Mouse (Mus musculus) forebrain, postnatal 0 days (tissue): ENCODE results near the gene Cab39l. TPM values are rescaled to one million over a fixed set of nuclear protein-coding genes. Genes with fewer than 3 reads are reported as not detected.
A peak's percentile ranks its signal among the peaks of the same experiment; 100 is the strongest.
"Not testable (repeated sequence)": the region's sequence is repeated elsewhere in the genome, so short reads cannot be mapped to it uniquely, and the experiment has no call there.

Source experiments
- ATAC-seq: fragments of 200-750 bp; cut with Nextera tagmentation; 2 replicates; pipeline ENCODE4 v1.8.0; 2017; ENCODE audit warnings: mild to moderate bottlenecking, moderate library complexity
- DNase-seq: peaks from one replicate; pipeline ENCODE4 v3.0.0-alpha.2; 2015
- H3K27ac ChIP-seq: fragments of 300-500 bp; sonication (generic); 2 replicates; pipeline ENCODE4 v1.5.1; 2014; ENCODE audit warnings: low read depth, mild to moderate bottlenecking, antibody characterized with exemption, low read length, moderate library complexity, mixed read lengths
- H3K27me3 ChIP-seq: fragments of 300-500 bp; sonication (generic); 2 replicates; pipeline ENCODE4 v1.6.1; 2014; ENCODE audit warnings: mild to moderate bottlenecking, low read length, mixed read lengths; ENCODE audit not compliant: insufficient read depth
- H3K36me3 ChIP-seq: fragments of 300-500 bp; sonication (generic); 2 replicates; pipeline ENCODE4 v1.6.1; 2014; ENCODE audit warnings: mild to moderate bottlenecking, moderate library complexity; ENCODE audit not compliant: insufficient read depth
- H3K4me1 ChIP-seq: fragments of 300-500 bp; sonication (generic); 2 replicates; pipeline ENCODE4 v1.6.1; 2014; ENCODE audit warnings: antibody characterized with exemption; ENCODE audit not compliant: insufficient read depth
- H3K4me2 ChIP-seq: fragments of 300-500 bp; sonication (generic); 2 replicates; pipeline ENCODE4 v1.6.1; 2014; ENCODE audit warnings: low read depth, mild to moderate bottlenecking, moderate library complexity
- H3K4me3 ChIP-seq: fragments of 300-500 bp; sonication (generic); 2 replicates; pipeline ENCODE4 v1.5.1; 2014; ENCODE audit warnings: low read depth, low read length, mixed read lengths
- H3K9ac ChIP-seq: fragments of 300-500 bp; sonication (generic); 2 replicates; pipeline ENCODE4 v1.6.1; 2014; ENCODE audit warnings: mild to moderate bottlenecking
- H3K9me3 ChIP-seq: fragments of 300-500 bp; sonication (generic); 2 replicates; pipeline ENCODE4 v1.6.1; 2016; ENCODE audit warnings: low read length
- CTCF ChIP-seq: sonication (generic); IDR thresholded peaks from 2 replicates; pipeline ENCODE4 v1.5.1; 2016; ENCODE audit warnings: antibody characterized with exemption, control low read depth, low read depth
- WGBS: fragments of 180-500 bp; shearing (Covaris S2); extraction: QIAGEN DNeasy Blood & Tissue Kit; methylation state at CpG from one replicate; pipeline ENCODE4 v1.1.7; 2014; 5-methylcytosine and 5-hydroxymethylcytosine counted together
- polyA plus RNA-seq: library from polyadenylated mRNA; unstranded; fragments of >200 nt; fragmentation: Nextera tagmentation; extraction: Ambion mirVana; gene quantifications from 2 replicates; pipeline ENCODE4 v1.2.1, GENCODE M21; 2015
- total RNA-seq: library from RNA; depleted of rRNA; stranded (reverse); fragments of >200 nt; gene quantifications from 2 replicates; pipeline ENCODE4 v1.2.3, GENCODE M21; 2014; rRNA removed

Cab39l gene
- total RNA-seq (17.4 and 18.7 TPM in 2 replicates), polyA plus RNA-seq (17.6 and 20.1 TPM in 2 replicates)

GRCm38 (mm10) chr14:59440558-59441471, at the start of gene Cab39l, which contains the start of gene Setdb2:
Gene Cab39l (plus strand): TSS chr14:59440972.
Gene Setdb2 (minus strand): TSS chr14:59440884.
- H3K9ac ChIP-seq, result peak within 1 kb of the TSS; percentile 66
- no peaks in the 10 kb centered on the region for H3K27me3 ChIP-seq
- H3K4me3 ChIP-seq, result peak within 1 kb of the TSS; percentile 88
- DNase-seq, result peak; percentile 94
- H3K4me2 ChIP-seq, result peak within 1 kb of the TSS; percentile 77
- no peaks in the 10 kb centered on the region for H3K36me3 ChIP-seq
- H3K9me3 ChIP-seq, result no peaks in the 10 kb centered on the region
- TF ChIP-seq CTCF, result peak; percentile 58
- ATAC-seq, result peak; percentile 100
- H3K4me1 ChIP-seq, result no peaks in the 10 kb centered on the region
- H3K27ac ChIP-seq, result peak within 1 kb of the TSS; percentile 54
- under 1% methylated on average over 64 of the region's 66 CpGs for WGBS

GRCm38 (mm10) chr14:59395281-59395680, 45.5 kb upstream of the Cab39l start, which contains the start of gene Phf11c:
Gene Phf11c (minus strand): TSS chr14:59395381.
- Histone ChIP-seq H3K27ac (no peak within 1 kb of the TSS), H3K27me3 (no peaks in the 10 kb centered on the region), H3K9me3 (no peaks in the 10 kb centered on the region), H3K4me1 (no peaks in the 10 kb centered on the region), H3K4me3 (no peak within 1 kb of the TSS), H3K4me2 (no peak within 1 kb of the TSS), H3K36me3 (no peaks in the 10 kb centered on the region), H3K9ac (no peak within 1 kb of the TSS)
- WGBS, result 86% methylated on average over 3 of the region's 3 CpGs
- DNase-seq (no peak), ATAC-seq (no peak)
- TF ChIP-seq CTCF, result no peak

DNA sequence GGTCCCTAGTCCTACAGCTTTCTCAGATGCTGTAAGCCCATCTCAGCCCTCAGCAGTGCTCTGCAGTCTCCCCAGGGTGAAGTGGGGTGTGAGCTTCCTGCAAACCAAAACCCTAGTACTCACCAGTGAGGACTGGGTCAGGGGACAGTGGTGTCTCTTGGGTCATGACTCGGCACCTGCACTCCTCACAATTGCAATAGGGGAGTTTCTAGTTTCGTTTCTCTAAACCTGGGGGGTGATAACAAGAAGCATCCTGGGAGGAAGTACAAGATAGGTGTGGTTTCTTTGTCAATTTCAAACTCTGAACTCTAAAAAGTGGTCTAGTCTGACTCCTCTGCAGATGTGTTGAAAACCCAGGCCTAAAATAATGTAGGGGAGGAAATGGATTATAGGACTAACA, 43.8 kb upstream of the Cab39l start:
- Histone ChIP-seq H3K36me3 (no peaks in the 10 kb centered on the region), H3K4me1 (no peaks in the 10 kb centered on the region), H3K27ac (no peak overlapping the region), H3K4me3 (no peak overlapping the region), H3K4me2 (no peak overlapping the region), H3K9me3 (no peaks in the 10 kb centered on the region), H3K9ac (no peak overlapping the region), H3K27me3 (no peaks in the 10 kb centered on the region)
- TF ChIP-seq CTCF, result no peak
- 85% methylated on average over 2 of the region's 2 CpGs for WGBS
- no peak for ATAC-seq
- no peak for DNase-seq

DNA sequence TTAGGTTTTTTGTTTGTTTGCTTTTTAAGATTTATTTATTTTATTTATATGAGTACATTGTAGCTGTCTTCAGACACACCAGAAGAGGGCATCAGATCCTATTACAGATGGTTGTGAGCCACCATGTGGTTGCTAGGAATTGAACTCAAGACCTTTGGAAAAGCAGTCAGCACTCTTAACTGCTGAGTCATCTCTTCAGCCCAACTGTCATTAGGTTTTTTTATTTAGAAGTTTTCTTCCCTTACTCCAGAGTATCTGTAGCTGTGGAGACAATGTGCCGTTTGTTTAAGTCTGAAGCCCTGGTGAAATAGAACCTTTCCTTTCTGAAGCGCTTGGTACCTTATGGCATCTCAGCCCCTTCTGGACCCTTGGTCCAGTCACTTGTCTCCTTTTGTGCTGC, 25.8 kb upstream of the Cab39l start:
- not testable (repeated sequence) for H3K9ac ChIP-seq, DNase-seq, ATAC-seq, H3K4me3 ChIP-seq, H3K36me3 ChIP-seq, H3K4me1 ChIP-seq, H3K9me3 ChIP-seq, H3K27ac ChIP-seq, H3K27me3 ChIP-seq, H3K4me2 ChIP-seq
- WGBS, result 97% methylated on average over 2 of the region's 2 CpGs

DNA sequence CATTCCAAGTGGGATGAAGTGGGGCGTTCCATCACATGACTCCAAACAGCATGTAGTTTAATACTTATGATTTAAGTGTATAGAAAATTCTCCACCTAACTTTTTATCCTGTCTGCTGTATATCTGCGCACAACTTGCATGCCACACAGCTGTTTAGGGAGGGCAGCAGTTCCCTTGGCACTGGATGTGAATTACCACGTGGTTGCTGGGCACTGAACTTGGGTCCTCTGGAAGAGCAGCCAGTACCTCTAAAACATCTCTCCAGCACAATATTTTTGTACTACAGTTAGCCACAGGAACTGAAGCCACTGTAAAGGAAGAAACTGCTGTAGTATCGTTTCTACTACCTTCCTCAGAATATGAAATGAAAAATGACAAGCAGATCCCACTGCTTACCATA, 22.6 kb upstream of the Cab39l start:
- no peak for TF ChIP-seq CTCF
- no peak overlapping the region for H3K27ac ChIP-seq
- H3K4me3 ChIP-seq, result no peak overlapping the region
- DNase-seq (no peak), ATAC-seq (no peak)
- H3K4me1 ChIP-seq, result no peaks in the 10 kb centered on the region
- 95% methylated on average over 4 of the region's 4 CpGs for WGBS
- H3K9ac ChIP-seq, result no peak overlapping the region
- H3K36me3 ChIP-seq, result no peaks in the 10 kb centered on the region
- H3K4me2 ChIP-seq, result no peak overlapping the region
- H3K27me3 ChIP-seq, result no peaks in the 10 kb centered on the region
- no peaks in the 10 kb centered on the region for H3K9me3 ChIP-seq

- no peak overlapping the region for H3K4me3 ChIP-seq
- 90% methylated on average over 11 of the region's 11 CpGs for WGBS
- no peak for DNase-seq
- no peaks in the 10 kb centered on the region for H3K9me3 ChIP-seq
- no peak overlapping the region for H3K4me2 ChIP-seq
- no peaks in the 10 kb centered on the region for H3K27me3 ChIP-seq
- no peak overlapping the region for H3K9ac ChIP-seq
- no peak for TF ChIP-seq CTCF
- H3K27ac ChIP-seq, result no peak overlapping the region
- no peak for ATAC-seq
- H3K36me3 ChIP-seq, result no peaks in the 10 kb centered on the region
- no peaks in the 10 kb centered on the region for H3K4me1 ChIP-seq
These were observed 17.7 kb upstream of the Cab39l start for GRCm38 (mm10) chr14:59422912-59423663.

GRCm38 (mm10) chr14:59430556-59430955, 10.2 kb upstream of the Cab39l start:
- TF ChIP-seq CTCF, result no peak

More at GRCm38 (mm10) chr14:59430556-59430955, 10.2 kb upstream of the Cab39l start:
- 91% methylated on average over 1 of the region's 1 CpGs for WGBS
- no peak overlapping the region for H3K4me2 ChIP-seq
- no peaks in the 10 kb centered on the region for H3K4me1 ChIP-seq
- H3K27me3 ChIP-seq, result no peaks in the 10 kb centered on the region
- no peaks in the 10 kb centered on the region for H3K36me3 ChIP-seq
- H3K4me3 ChIP-seq, result no peak overlapping the region
- ATAC-seq (no peak), DNase-seq (no peak)
- no peak overlapping the region for H3K9ac ChIP-seq
- no peak overlapping the region for H3K27ac ChIP-seq
- no peaks in the 10 kb centered on the region for H3K9me3 ChIP-seq
